Mouse (Mus musculus) cerebellum, adult 8-10 months (tissue): ENCODE measurements around the gene Zcwpw1.
A peak's percentile ranks its signal among the peaks of the same experiment; 100 is the strongest.
"Not testable (repeated sequence)": the region's sequence is repeated elsewhere in the genome, so short reads cannot be mapped to it uniquely, and the experiment has no call there.

Experiments used
- DNase-seq: peaks from one replicate; pipeline ENCODE4 v3.0.0; 2022

Zcwpw1 gene

DNA sequence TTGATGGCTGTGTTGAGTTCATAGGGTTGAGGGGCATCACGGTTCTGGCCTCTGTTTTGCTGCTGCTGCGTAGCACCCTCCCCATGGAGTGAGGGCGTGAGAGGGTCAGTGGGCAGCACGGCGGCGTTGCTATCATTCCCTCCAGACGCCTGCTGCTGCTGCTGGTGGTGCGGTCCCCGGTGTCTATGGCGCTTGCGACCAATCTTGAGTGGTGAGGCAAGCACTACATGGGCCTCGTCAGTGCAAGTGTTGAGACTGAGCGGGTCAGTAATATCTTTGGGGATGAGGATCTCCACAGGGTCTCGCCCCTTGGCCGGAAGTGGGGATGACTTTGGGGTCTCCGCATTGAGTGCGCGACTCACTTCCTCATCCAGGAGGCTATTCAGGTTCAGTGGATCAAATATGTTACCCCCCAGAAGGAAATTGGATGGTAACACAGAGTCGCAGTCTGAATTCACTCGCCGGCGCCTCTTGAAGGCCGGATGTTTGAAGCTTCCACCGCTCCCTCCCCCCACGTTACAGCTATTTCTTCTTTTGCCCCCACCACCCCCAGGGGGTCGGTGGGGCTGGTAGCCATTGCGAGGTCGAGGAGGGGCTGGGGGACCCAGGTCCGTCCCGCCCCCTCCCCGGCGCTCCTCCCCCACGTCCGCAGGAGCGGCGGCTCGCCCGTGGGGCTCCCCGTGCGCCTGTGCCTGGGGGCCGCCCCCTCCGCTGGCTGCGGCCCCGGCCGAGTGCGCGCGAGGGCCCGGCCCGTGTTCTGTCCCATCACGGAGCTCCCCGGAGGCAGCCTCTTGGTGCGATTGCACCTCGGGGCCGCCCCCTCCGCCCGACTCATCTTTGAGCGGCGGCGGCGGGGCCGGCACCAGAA is 2.2 kb upstream of the Zcwpw1 start:
- no peak for DNase-seq

DNA sequence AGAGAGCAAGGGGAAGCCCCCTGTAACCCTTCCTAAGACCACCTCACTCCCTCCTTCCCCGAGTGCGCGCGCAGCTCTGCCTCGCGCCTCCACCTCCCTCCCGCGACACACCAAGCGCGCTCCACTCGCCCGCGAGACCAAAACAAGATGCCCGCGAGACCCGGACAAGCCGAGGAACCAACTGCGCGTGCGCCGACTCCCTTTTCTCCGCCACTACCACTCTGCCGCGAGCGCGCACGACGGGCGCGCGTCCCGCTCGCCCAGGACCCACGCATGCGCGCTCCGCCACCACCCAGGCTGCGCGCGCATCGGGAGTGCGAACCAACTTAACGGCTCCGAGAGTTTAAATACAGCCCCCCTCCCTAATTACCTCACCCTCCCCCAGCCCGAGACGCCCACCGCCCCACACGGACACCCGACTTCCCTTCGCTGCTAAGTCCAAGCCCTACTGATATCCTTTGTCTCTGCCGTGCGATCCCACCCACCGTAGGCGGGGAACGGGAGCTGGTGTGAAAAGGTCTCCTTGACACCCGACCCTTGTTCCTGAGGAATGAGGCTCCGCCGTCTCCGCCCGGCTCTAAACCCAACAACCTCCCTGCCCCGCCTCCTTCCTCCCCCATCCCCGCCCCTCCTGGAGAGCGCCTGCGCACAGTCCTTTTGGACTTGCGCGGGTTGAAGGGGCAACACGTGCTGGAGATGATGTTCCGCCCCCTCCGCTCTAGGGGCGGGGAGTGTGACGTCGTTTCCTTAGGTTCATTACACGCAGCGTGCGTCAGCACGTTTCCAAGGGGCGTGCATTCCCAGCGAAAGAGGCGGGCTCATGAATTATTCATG is 1.3 kb upstream of the Zcwpw1 start:
- peak; percentile 99 for DNase-seq

DNA sequence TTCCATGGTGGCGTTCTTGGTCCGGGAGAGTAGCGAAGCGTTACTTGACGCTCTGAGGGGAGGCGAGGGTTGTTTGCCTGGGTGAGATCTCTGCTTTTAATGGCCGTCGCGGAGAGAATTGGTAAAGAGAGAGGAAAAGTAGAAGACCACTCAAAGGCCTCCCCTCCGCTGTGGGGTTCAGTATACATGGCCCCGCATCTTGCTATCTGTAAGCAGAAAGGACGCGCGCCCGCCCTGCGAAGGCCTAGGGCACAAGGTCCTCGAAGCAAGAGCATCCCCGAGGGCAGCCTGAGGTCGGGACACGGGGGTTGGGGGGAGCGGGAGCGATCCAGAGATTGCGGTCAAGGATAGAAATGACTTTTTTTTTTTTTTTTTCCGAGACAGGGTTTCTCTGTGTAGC is 573 bp downstream of the Zcwpw1 start:
- peak; percentile 61 for DNase-seq

DNA sequence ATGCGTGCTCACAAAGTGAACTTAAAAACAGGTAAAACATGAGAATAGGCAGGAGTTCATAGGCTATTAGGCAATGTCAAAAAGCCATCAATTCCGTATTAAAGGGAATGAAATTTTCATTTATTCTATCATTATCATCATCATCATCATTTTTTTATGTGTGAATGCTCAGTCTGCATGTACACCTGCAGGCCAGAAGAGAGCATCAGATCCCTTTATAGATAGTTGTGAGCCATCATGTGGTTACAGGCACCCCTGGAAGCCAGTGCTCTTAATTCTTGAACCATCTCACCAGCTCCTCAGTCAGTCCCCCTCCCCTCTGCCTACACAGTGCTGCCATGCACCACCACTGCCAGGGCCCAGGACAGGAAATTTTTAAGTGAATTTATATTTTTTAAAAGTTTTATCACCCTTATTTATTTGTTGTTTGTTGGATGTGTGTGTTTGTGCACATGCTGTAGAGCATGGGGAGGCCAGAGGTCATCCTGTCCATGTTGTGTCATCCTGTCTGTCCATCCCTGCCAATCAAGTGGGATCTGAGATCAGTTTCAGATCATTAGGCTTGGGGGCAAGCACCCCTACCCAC is 1.4 kb downstream of the Zcwpw1 start:
- no peak for DNase-seq

DNA sequence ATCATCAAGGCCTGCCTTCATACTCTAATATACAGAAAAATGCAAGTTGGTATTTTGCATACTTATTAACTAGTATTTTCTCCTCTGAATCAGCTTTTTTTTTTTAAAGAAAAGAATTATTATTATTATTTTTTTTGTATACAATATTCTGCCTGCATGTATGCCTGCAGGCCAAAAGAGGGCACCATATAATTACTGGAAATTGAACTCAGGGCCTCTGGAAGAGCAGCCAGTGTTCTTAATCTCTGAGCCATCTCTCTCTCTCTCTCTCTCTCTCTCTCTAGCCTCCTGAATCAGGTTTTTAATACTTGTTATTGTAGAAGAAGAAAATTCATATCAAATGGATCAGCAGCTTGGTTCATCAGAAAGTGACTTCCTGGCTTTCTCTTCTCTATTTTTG is 4.0 kb downstream of the Zcwpw1 start:
- no peak for DNase-seq

DNA sequence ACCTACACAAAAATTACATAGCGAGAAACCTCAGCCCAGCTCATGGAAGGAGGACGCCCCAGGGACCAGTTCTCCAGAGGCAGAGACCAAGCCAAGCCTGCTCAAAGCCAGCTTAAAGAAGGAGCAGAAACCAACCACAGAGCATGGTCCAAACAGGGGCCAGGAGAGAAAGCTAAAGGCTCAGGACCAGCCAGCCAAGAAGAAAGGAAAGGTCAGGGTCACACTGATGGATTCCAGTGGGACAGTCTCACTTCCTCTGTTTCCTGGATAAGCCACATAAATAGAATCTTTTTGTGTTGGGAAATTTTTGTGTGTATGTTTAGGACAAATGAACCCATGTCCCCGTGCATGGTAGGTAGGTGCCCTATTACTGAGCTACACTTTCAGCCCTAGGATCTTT is 9.0 kb downstream of the Zcwpw1 start:
- no peak for DNase-seq

DNA sequence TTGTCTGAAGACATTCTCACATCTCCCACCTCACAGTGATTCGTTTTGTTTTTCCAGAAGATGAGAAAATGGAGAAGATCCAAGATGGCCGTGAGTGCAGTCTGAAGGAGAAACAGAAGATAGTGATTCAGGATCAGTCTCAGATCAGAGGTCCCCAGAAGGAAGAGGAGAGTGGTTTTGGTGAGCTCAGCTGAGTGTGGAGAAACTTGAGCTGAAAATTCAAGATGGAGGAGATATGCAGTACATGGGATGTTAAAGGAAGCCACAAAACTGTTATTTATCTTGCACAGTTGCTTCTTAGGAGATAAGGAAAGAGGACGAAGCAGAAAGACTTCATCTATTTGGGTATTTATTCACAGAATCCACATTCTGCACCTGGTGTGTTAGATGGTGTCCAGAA is 13.3 kb downstream of the Zcwpw1 start:
- no peak for DNase-seq

DNA sequence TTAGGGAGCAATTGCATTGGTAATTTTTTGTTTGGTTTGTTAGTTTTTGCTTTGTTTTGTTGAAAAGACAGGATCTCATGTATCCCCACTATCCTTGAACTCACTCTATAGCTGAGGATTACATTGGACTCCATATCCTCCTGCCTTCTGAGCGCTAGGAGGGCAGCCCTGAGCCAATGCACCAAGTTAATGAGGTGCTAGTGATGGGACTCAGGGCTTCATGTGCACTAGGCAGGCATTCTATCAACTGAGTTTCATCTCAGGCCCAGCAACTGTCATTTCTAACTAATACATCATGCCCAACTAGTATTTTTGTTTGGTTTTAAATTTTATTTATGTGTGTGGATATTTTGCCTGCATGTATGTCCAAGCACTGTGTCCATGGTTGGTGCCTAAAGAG is 18.6 kb downstream of the Zcwpw1 start:
- no peak for DNase-seq

DNA sequence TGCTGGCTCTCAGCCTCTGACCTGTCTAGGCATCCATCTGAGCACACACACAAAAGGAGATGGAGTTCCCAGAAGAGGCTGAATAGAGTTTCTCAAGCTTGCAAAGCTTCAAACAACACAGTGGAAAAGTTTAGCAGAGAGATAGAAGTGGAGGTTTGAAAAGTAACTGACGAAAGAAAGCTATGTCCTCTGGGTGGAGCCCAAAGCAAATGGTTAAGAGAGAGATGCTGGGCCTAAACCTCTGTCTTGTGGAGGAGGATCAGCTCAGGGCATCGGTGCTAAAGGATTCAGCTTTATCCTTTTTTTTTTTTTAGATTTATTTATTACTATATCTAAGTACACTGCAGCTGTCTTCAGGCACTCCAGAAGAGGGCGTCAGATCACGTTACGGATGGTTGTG is 20.7 kb downstream of the Zcwpw1 start:
- DNase-seq: no peak

DNA sequence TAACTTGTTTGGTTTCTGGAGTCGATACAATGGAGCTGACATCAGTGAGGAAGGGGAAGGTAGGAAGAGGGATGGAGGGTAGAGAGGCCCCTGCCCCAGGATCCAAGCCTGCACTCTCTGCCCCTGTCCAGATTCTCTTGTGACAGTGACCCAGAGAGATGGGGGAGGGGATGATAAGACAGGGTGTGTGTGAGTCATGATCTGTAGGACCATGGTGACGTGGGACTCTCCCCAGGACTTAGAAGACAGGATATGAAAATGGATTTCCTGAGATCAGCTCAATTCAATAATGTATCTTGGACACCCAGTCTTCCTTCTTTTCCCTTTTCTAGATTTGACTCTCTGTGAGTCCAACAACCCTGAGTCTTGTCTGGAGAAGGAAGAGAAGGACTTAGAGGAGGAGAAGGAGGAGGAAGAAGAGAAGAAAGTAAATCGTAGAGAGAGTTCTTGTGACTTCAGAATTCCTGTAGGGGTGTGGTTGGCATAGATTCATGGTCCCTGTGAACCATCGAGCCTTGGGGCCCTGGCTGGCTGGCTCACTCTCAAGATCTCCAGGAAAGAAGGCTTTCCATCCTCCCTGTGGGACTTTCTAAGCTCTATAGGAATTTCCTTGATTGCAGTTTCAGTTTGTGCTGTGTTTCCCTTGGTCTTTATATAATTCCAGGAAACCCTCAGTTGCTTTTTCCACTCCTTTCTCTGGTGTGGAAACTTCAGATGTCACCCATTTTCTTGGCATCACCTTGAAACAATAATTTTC is 30.0 kb downstream of the Zcwpw1 start:
- no peak for DNase-seq

DNA sequence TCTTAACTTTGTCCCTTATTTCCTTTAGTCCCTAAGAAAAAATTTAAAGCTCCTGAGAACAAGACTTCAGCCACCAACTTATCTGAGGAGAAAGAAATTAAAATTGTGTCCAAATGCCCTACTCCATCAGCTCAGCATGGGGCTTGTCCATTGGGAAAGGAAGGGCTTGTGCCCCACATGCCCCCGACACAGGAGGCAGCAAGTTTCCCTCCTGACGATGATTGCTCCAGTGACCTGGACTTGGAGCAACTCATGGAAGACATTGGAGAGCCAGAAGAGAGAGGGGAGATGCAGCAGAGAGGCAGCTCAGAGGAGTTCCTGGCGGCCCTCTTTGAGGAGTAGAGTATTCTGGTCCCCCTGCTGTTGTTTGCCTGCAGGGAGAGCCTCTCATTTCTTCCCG is 34.5 kb downstream of the Zcwpw1 start:
- no peak for DNase-seq

DNA sequence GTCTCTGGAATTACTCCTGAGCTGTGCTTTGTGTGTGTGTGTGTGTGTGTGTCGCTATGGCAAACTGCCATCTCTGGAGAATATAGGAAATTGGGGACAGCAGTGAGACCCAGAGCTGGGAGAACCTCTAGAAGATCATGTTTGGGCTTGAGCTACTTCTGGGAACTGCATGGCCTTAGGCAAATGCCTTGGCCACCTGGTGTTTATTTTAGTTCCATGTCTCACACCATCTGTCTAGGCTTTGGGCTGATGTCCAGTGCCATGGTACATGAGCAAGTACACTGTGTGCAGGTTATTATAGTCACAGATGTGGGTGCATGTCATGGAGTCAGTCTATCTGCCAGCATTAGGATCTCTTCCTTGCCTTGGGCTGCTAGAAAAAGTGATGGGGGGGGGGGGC is 35.0 kb downstream of the Zcwpw1 start:
- no peak for DNase-seq

DNA sequence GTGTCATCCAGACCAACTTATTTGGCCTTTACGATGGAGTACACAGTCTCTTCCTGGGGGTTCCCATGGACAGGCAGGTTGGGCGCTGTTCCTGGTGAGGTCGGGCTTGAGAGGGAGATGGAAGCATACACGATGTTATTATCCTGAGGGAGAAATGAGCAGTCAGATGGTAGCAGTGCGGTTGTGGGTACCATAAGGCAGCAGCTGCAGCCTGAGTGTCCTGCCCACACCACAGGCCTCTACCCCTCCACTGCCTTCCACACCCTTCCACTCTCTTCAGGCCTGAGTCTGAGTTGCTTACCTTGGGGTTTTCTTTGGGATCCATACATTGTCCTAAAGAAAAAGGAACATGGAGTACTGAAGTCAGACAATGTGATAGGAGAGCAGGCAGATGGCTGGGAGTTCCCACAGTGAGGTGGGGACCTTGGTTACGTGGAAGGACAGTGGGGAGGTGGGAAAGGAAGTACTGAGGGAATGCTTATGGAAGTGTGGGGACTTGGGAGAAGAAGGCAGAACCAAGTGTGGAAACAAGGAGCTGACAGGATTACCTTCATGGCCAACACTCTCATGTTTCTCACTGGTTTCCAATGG is 36.0 kb downstream of the Zcwpw1 start:
- no peak for DNase-seq

DNA sequence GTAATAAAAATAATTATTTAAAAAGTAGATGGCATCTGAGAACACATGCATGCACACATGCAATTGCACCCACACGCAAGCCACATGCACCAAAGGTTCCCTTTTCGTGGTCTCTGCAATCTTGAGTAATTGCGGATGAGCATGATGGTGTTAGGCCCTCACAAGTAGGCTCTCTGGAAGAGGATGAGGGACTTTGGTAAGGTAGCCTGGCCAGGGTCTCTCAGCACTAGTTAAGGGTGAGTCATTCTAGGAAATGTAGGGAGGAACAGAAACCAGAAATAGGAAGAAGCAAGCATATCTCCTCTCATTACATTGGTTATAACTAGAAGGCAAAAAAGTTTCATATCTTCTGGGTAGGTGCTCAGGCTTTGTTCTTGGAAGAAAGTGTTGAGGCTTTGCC is 37.4 kb downstream of the Zcwpw1 start:
- no peak for DNase-seq

DNA sequence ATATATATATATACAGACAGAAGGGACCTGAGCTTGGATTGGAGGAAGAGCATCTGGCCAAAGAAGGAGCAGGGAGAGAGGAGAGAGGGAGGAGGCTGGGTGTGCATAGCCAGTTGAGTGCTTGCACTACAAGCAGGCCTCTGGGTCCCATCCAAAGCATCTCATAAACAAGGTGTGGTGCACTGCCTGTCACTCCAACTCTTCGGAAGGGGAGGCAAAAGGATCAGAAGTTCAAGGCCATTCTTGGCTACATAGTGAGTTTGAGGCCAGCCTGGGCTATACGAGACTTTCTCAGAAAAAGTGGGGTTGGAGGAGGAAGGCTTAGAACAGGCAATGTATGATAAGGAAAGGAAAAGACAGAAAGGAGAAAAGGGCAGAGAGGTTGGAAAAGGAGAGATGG is 38.4 kb downstream of the Zcwpw1 start:
- DNase-seq: no peak

DNA sequence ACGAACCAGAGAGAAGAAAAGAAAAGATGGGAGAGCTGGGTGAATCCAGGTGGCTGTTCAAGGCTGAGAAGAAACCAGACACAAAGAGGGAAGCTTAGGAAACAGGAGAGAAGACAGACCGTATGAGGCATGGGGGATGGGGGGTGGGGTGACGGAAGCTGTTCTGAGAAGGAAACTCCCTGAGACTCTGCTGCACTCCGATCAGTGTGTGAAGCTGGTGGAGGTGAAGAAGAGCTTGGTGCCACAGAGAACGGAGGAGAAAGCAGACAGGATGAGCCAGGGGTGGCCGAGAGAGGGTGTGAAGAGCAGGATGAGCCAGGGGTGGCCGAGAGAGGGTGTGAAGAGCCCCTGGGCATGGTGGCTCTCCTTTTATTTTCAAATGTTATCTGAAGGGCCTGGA is 38.8 kb downstream of the Zcwpw1 start:
- no peak for DNase-seq

DNA sequence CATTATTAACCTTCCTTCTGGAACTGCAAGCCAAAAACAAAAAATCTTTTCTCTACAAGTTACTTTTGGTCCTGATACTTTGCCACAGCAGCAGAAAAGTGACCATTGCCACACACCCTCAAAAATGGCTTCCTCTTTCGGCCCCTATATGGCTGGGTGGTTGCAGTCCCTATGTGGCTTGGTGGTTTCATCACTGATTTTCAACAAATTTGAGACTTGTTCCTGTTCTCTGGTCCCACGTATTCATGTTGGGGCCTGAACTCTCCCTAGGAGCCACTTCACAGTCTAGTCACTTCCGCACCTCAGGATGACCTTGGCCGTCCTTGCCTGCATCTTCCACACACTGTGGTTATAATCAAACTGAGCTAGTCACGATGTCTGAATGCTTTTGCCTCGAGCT is 41.1 kb downstream of the Zcwpw1 start:
- no peak for DNase-seq

DNA sequence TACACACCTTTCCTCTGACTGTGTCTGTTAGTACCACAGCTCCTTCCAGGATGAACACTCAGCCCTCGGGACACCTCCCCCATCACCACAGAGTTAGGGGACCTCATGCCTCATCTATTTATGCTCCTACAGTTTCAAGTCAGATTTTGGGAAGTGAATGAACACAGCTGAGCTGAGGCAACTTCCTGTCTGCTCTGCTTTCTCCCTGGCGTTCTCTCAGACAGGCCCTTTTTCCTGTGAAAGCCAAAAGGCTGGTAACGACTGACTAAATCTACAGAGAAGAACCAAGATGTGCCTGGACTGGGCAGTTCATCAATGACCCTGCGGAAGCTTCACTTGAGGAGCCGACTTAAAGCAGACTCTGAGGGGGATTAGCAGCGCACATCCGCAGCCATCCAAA is 42.6 kb downstream of the Zcwpw1 start:
- no peak for DNase-seq

DNA sequence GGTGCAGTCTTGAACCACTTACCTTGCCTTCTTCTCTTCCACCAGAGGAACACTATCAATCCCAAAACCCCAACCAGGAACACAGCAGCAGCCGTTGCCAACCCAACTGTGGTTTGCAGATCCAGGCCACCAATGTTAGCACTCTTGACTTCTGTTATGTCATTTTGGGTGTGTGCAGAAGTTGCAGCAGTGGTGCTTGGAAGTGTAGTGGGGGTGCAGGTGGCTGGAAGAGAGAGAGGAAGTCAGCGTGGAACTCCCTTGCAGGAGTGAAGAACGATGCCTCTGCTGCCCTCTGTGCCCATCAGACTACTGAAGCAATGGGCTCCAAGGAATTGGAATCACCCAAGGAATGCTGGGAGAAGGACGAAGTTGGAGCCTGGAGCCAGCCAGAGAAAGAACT is 43.5 kb downstream of the Zcwpw1 start:
- no peak for DNase-seq

DNA sequence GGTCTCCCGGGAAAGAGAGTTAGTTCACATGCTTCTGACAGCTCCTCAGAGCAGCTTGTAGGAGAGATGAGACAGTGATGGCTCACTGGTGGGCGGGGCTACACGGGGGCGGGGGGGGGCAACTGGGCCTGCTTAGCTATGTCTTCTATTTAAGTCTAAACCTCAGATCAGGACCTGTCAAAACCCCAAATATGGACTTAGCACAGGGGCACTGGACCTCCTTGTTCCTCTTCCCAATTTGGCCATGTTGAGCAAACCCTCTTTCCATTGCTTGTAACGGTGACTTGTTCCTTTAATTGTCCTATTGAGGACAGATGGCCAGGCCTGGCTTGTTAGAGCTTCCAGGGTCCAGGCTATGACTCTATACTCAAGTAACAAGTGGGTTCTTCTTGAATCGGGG is 43.9 kb downstream of the Zcwpw1 start:
- DNase-seq: no peak

DNA sequence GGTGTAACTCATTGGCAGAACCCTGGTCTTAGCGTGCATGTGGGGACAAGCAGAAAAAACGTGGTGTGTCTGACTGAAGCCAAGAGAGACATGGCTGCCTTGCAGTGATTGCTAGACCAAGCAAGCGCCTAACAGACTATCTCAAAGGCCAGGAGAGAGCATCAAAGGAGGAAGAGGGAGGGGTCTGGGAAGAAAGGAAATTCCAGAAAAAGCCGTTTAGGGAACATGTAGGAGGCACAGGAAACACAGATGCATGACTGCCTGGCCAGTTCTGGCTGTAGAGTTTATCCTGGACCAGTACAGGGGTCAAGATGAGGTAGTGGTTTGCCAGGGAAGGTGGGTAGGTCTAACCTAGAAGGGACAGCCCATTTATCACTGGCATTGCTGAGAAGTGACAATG is 45.9 kb downstream of the Zcwpw1 start:
- no peak for DNase-seq

DNA sequence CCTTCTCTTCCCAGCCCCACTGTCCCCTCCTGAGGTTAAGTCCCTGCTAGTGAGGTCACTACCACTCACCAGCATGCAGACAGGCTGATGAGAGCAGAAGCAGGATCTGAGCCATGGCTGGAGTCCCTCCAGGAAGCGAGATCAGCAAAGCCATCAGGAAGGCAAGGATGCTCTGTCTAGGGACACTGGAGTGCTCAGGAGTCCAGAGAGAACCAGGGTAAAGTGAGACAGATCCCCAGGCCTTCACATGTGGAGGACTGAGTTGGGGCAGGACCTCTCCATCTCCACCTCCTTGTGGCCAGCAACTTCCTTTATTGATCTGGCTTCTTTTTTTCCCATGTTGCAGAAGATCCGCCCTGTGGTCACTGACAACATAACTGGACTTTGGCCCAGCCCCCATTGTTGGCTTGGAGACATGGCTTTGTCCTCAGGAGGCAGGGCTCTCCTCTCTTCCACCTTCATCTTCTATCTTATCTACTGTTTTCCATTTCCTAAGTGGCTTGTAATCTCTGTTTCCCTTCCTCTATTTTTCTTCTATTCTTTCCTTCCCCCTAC is 48.4 kb downstream of the Zcwpw1 start, which contains the start of gene Pilra:
TSS of gene Pilra (minus strand) at position 316 of the 555 bp plus-strand sequence.
- DNase-seq: not testable (repeated sequence)
